Mouse (Mus musculus): ENCODE measurements around the gene Cd59b.

Cd59b gene

GRCm38 (mm10) chr2:104065526-104065925 is 4.1 kb upstream of the Cd59b start, which contains the start of gene Gm10912:
Gene Gm10912, plus strand, starts transcription at chr2:104065826.
- WGBS: 75% methylated on average over 6 of the region's 6 CpGs

- WGBS: 81% methylated on average over 7 of the region's 7 CpGs
Observed at GRCm38 (mm10) chr2:104068450-104068849, 1.2 kb upstream of the Cd59b start, which contains the start of gene Gm10799. Gene Gm10799, minus strand, starts transcription at chr2:104068550.

- WGBS: 83% methylated on average over 5 of the region's 5 CpGs
Observed at GRCm38 (mm10) chr2:104078285-104078684, 8.6 kb downstream of the Cd59b start.

- 100% methylated on average over 1 of the region's 1 CpGs for WGBS
Observed at GRCm38 (mm10) chr2:104081436-104082050, 11.9 kb downstream of the Cd59b start.

- WGBS: 70% methylated on average over 1 of the region's 1 CpGs
Observed at GRCm38 (mm10) chr2:104087562-104087961, 17.9 kb downstream of the Cd59b start.

- WGBS: 84% methylated on average over 2 of the region's 2 CpGs
Observed at GRCm38 (mm10) chr2:104093305-104093704, 23.7 kb downstream of the Cd59b start.

GRCm38 (mm10) chr2:104095741-104096213 is 26.1 kb downstream of the Cd59b start, which contains the start of gene Cd59a:
Gene Cd59a, plus strand, starts transcription at chr2:104095801.
- whole genome bisulfite sequencing: 15% methylated on average over 15 of the region's 15 CpGs

- WGBS: 58% methylated on average over 10 of the region's 10 CpGs
Observed at GRCm38 (mm10) chr2:104096256-104096655, 26.6 kb downstream of the Cd59b start.

- WGBS: 81% methylated on average over 1 of the region's 1 CpGs
Observed at GRCm38 (mm10) chr2:104096796-104097195, 27.1 kb downstream of the Cd59b start.

GRCm38 (mm10) chr2:104097396-104097795 is 27.7 kb downstream of the Cd59b start:
- 97% methylated on average over 4 of the region's 4 CpGs for WGBS

GRCm38 (mm10) chr2:104098529-104099230 is 29.0 kb downstream of the Cd59b start:
- 68% methylated on average over 3 of the region's 3 CpGs for WGBS

GRCm38 (mm10) chr2:104099231-104099585 is 29.6 kb downstream of the Cd59b start:
- WGBS: 98% methylated on average over 2 of the region's 2 CpGs

GRCm38 (mm10) chr2:104099946-104100345 is 30.3 kb downstream of the Cd59b start:
- WGBS: 76% methylated on average over 1 of the region's 1 CpGs

- WGBS: 91% methylated on average over 6 of the region's 6 CpGs
Observed at GRCm38 (mm10) chr2:104104800-104105199, 35.2 kb downstream of the Cd59b start.

GRCm38 (mm10) chr2:104109021-104109420 is 39.4 kb downstream of the Cd59b start:
- WGBS: 96% methylated on average over 2 of the region's 2 CpGs

GRCm38 (mm10) chr2:104109528-104109927 is 39.9 kb downstream of the Cd59b start:
- 84% methylated on average over 2 of the region's 2 CpGs for WGBS

GRCm38 (mm10) chr2:104110031-104110430 is 40.4 kb downstream of the Cd59b start:
- WGBS: 89% methylated on average over 4 of the region's 4 CpGs

- no CpG with 5 or more reads among the region's 1 CpGs for WGBS
Observed at GRCm38 (mm10) chr2:104111170-104111797, 41.6 kb downstream of the Cd59b start.

- WGBS: 61% methylated on average over 3 of the region's 3 CpGs
Observed at GRCm38 (mm10) chr2:104114898-104115297, 45.2 kb downstream of the Cd59b start.

GRCm38 (mm10) chr2:104119097-104119496 is 49.4 kb downstream of the Cd59b start:
- WGBS: 89% methylated on average over 1 of the region's 1 CpGs

GRCm38 (mm10) chr2:104120312-104120711 is 50.7 kb downstream of the Cd59b start:
- WGBS: 41% methylated on average over 6 of the region's 6 CpGs

- WGBS: 80% methylated on average over 8 of the region's 8 CpGs
Observed at GRCm38 (mm10) chr2:104121681-104122504, 52.2 kb downstream of the Cd59b start.
